Mouse (Mus musculus): Measurements from ENCODE around the gene Nectin2. TPM values are rescaled to one million over a fixed set of nuclear protein-coding genes. Genes with fewer than 3 reads are reported as not detected.

Nectin2 gene
- total and polyA plus RNA-seq, 2 experiments from 2014 or later, result 55.3 to 75.3 TPM

DNA sequence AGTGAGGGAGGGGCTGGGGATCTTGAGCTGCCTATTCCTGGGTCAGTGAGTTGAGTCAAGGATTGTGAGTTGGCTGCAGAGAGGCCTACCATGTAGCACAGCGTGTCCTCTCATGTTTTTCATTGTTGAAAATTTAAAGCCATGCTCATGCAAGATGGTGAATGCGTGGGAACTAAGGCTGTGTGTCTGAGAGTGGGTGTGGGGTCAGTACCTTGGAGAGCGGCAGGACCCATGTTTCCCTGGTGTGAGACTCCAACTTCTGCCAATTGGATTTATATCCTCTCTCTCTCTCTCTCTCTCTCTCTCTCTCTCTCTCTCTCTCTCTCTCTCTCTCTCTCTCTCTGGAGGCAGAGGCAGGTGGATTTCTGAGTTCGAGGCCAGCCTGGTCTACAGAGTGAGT, 23.7 kb downstream of the Nectin2 start:
- H3K4me2 ChIP-seq (ENCODE audit: low read depth, low read length, poor library complexity, severe bottlenecking), result no peak overlapping the region
- peaks cover 61% of the 10 kb centered on the region for H3K36me3 ChIP-seq (ENCODE audit: insufficient read depth, low read length)
- no peak for TF ChIP-seq CTCF (IDR thresholded peaks at IDR 0.05)
- WGBS, result 98% methylated on average over 4 of the region's 4 CpGs
- H3K27me3 ChIP-seq (ENCODE audit: insufficient read depth, low read length), result no peaks in the 10 kb centered on the region
- no peak overlapping the region for H3K4me3 ChIP-seq (ENCODE audit: low read depth, low read length)
- DNase-seq (ENCODE audit: low spot score) (no peak), ATAC-seq (ENCODE audit: low FRiP score) (no peak)
- no peaks in the 10 kb centered on the region for H3K4me1 ChIP-seq (ENCODE audit: insufficient read depth, low read length)
- no peak overlapping the region for H3K27ac ChIP-seq (ENCODE audit: low read depth, low read length)
- H3K9me3 ChIP-seq (ENCODE audit: low read length), result no peaks in the 10 kb centered on the region
- H3K9ac ChIP-seq (replicated peaks; ENCODE audit: low read length, poor library complexity, severe bottlenecking), result no peak overlapping the region

DNA sequence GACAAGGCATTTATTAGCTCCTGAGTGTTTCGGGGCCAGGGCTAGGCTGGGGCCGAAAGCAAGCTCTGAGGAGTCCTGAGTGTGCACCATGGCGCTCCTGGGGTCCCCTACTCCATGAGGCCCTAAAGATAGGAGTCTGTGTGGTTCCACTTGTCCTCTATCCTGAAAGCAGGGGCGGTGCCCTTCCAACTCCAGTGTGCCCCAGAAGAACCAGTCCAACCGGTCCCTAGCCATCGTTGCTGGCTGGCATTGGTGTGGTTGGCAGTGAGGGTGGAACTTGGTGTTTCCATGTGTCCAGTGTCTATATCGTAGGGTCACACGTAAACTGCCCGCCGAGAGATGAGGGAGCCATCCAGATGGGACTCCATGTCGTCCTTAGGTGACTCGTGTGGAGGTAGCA, 26.1 kb downstream of the Nectin2 start:
- no peak overlapping the region for H3K27ac ChIP-seq (ENCODE audit: low read depth, low read length)
- no peak overlapping the region for H3K4me2 ChIP-seq (ENCODE audit: low read depth, low read length, poor library complexity, severe bottlenecking)
- no peak overlapping the region for H3K9ac ChIP-seq (replicated peaks; ENCODE audit: low read length, poor library complexity, severe bottlenecking)
- 0 out of 2 replicates have a peak, but pooled peaks cover 3% of the 10 kb centered on the region for H3K9me3 ChIP-seq (ENCODE audit: low read length)
- no peak overlapping the region for H3K4me3 ChIP-seq (ENCODE audit: low read depth, low read length)
- WGBS, result 95% methylated on average over 12 of the region's 12 CpGs
- no peaks in the 10 kb centered on the region for H3K27me3 ChIP-seq (ENCODE audit: insufficient read depth, low read length)
- DNase-seq (ENCODE audit: low spot score) (no peak), ATAC-seq (ENCODE audit: low FRiP score) (no peak)
- peaks cover 38% of the 10 kb centered on the region for H3K36me3 ChIP-seq (ENCODE audit: insufficient read depth, low read length)
- no peak for TF ChIP-seq CTCF (IDR thresholded peaks at IDR 0.05)
- no peaks in the 10 kb centered on the region for H3K4me1 ChIP-seq (ENCODE audit: insufficient read depth, low read length)

DNA sequence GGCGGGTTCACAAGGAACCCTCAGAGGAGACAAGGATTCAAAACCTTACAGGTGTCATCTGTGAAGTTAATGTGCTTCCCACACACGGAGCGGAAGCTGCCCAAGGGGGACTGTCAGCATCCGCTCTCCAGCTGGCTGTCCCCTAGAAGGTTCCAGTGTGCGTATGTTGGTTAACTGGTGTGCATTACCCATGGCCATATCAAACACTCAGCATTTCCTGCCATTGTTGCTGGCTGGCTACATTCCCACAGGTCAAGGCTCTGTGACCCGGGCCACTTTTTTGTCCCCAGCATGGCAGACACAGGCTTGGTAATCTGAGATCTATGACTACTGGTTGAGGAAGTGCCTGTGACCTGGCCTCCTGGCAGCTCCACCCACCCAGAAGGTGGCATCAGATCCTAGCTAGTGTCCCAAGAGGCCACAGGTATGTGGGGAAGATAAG, 27.5 kb downstream of the Nectin2 start:
- H3K36me3 ChIP-seq (ENCODE audit: insufficient read depth, low read length), result peaks cover 29% of the 10 kb centered on the region
- no peak overlapping the region for H3K27ac ChIP-seq (ENCODE audit: low read depth, low read length)
- DNase-seq (ENCODE audit: low spot score), result no peak
- no peak for ATAC-seq (ENCODE audit: low FRiP score)
- no peak for TF ChIP-seq CTCF (IDR thresholded peaks at IDR 0.05)
- H3K9me3 ChIP-seq (ENCODE audit: low read length), result 0 out of 2 replicates have a peak, but pooled peaks cover 3% of the 10 kb centered on the region
- H3K4me3 ChIP-seq (ENCODE audit: low read depth, low read length), result no peak overlapping the region
- H3K27me3 ChIP-seq (ENCODE audit: insufficient read depth, low read length), result no peaks in the 10 kb centered on the region
- no peak overlapping the region for H3K9ac ChIP-seq (replicated peaks; ENCODE audit: low read length, poor library complexity, severe bottlenecking)
- no peak overlapping the region for H3K4me2 ChIP-seq (ENCODE audit: low read depth, low read length, poor library complexity, severe bottlenecking)
- WGBS, result 86% methylated on average over 6 of the region's 6 CpGs
- no peaks in the 10 kb centered on the region for H3K4me1 ChIP-seq (ENCODE audit: insufficient read depth, low read length)

DNA sequence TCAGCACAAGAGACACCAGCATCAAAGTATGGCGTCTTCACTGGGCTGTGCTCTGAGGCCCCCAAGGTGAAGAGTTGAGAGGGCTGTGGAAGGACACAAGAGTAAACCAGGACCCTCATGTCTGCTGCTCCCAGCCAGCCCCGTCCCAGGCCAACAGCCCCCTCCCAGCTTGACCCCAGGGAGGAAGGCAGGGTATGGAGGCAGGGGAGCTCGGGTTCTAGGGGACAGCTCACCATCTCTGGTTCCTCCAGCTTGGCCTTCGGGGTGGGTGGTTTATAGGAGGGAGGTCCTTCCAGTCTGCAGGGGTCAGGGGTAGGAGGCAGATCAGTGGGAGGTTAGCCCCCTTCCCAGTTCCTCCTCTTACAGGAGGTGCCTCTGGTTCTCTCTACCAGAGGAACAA, 31.1 kb downstream of the Nectin2 start:
- Histone ChIP-seq H3K9me3 (ENCODE audit: low read length) (0 out of 2 replicates have a peak, but pooled peaks cover 3% of the 10 kb centered on the region), H3K36me3 (ENCODE audit: insufficient read depth, low read length) (peaks cover 6% of the 10 kb centered on the region), H3K27ac (ENCODE audit: low read depth, low read length) (no peak overlapping the region), H3K27me3 (ENCODE audit: insufficient read depth, low read length) (no peaks in the 10 kb centered on the region), H3K4me1 (ENCODE audit: insufficient read depth, low read length) (no peaks in the 10 kb centered on the region; the same call in 1 of the 2 replicates), H3K4me3 (ENCODE audit: low read depth, low read length) (no peak overlapping the region), H3K9ac (replicated peaks; ENCODE audit: low read length, poor library complexity, severe bottlenecking) (no peak overlapping the region), H3K4me2 (ENCODE audit: low read depth, low read length, poor library complexity, severe bottlenecking) (no peak overlapping the region)
- DNase-seq (ENCODE audit: low spot score) (no peak), ATAC-seq (ENCODE audit: low FRiP score) (no peak)
- 96% methylated on average over 4 of the region's 4 CpGs for WGBS
- TF ChIP-seq CTCF (IDR thresholded peaks at IDR 0.05), result no peak

DNA sequence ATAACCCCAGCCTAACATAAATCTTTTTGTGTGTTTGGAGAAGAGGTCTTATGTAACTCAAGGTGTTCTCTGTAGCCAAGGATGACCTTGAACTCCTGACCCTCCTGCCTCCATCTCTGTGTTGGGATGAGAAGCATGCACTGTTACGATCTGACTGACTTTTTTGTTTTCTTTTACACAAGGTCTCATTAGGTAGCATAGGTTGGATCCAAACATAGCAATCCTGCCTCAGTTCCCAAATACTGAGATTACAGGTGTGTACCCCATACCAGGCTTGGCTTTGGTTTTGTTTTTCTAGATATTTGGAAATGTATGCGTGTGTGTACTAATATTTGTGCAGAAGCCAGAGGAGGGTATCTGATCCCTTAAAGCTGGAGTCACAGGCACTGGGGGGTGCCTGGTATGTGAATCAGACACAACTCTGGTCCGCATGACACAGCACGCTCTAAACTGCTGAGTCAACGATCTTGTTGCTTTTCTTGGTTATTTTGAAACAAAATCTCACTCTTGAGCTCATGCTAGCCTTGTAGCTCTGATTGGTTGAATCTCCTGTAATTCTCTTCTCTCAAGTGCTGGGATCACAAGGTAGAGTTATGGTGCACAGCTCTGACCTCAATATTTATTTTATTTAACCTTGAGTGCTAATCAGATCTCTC, 31.9 kb downstream of the Nectin2 start:
- WGBS, result 89% methylated on average over 5 of the region's 5 CpGs
- H3K36me3 ChIP-seq (ENCODE audit: insufficient read depth, low read length), result peaks cover 3% of the 10 kb centered on the region; the same call in 1 of the 2 replicates
- H3K4me2 ChIP-seq (ENCODE audit: low read depth, low read length, poor library complexity, severe bottlenecking), result no peak overlapping the region
- no peak overlapping the region for H3K9ac ChIP-seq (replicated peaks; ENCODE audit: low read length, poor library complexity, severe bottlenecking)
- H3K9me3 ChIP-seq (ENCODE audit: low read length), result 0 out of 2 replicates have a peak, but pooled peaks cover 3% of the 10 kb centered on the region
- DNase-seq (ENCODE audit: low spot score) (no peak), ATAC-seq (ENCODE audit: low FRiP score) (no peak)
- H3K27me3 ChIP-seq (ENCODE audit: insufficient read depth, low read length), result no peaks in the 10 kb centered on the region
- TF ChIP-seq CTCF (IDR thresholded peaks at IDR 0.05), result no peak
- H3K4me1 ChIP-seq (ENCODE audit: insufficient read depth, low read length), result no peaks in the 10 kb centered on the region; the same call in 1 of the 2 replicates
- no peak overlapping the region for H3K4me3 ChIP-seq (ENCODE audit: low read depth, low read length)
- H3K27ac ChIP-seq (ENCODE audit: low read depth, low read length), result no peak overlapping the region

DNA sequence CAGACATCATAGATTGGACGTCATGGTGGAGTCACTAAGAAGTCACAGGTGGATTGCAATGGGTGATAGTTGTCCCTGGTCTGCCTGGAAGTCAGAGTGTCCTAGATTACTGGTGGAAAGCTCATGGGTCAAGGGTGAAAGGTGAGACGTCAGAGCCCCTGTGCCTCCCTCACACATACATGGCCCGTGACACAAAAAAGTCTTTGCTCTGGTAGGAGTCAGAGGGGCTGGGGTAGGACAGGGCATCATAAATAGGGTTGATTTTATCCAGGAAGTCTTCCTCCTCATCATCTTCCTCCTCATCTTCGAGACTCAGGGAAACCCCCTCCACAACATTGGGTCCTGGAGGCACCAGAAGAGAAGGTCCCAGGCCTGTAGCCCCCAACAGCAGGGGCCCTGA, 32.9 kb downstream of the Nectin2 start:
- Histone ChIP-seq H3K27me3 (ENCODE audit: insufficient read depth, low read length) (no peaks in the 10 kb centered on the region), H3K4me3 (ENCODE audit: low read depth, low read length) (no peak overlapping the region), H3K4me1 (ENCODE audit: insufficient read depth, low read length) (no peaks in the 10 kb centered on the region; the same call in 1 of the 2 replicates), H3K27ac (ENCODE audit: low read depth, low read length) (no peak overlapping the region), H3K36me3 (ENCODE audit: insufficient read depth, low read length) (no peaks in the 10 kb centered on the region), H3K9me3 (ENCODE audit: low read length) (0 out of 2 replicates have a peak, but pooled peaks cover 3% of the 10 kb centered on the region), H3K9ac (replicated peaks; ENCODE audit: low read length, poor library complexity, severe bottlenecking) (no peak overlapping the region), H3K4me2 (ENCODE audit: low read depth, low read length, poor library complexity, severe bottlenecking) (no peak overlapping the region)
- DNase-seq (ENCODE audit: low spot score) (no peak), ATAC-seq (ENCODE audit: low FRiP score) (no peak)
- TF ChIP-seq CTCF (IDR thresholded peaks at IDR 0.05), result no peak
- 97% methylated on average over 4 of the region's 4 CpGs for WGBS
